Mouse (Mus musculus): ENCODE measurements around the gene Clec2g. TPM values are rescaled to one million over a fixed set of nuclear protein-coding genes. Genes with fewer than 3 reads are reported as not detected.
"Not testable (repeated sequence)": the region's sequence is repeated elsewhere in the genome, so short reads cannot be mapped to it uniquely, and the experiment has no call there.

Clec2g gene
- not detected in 2 replicates for polyA plus RNA-seq (2015; fragmentation: Nextera tagmentation; extraction: Ambion mirVana)

- not testable (repeated sequence) for H3K27ac ChIP-seq (ENCODE audit: low read length); DNase-seq (ENCODE audit: low spot score)
- whole genome bisulfite sequencing: 95% methylated on average over 4 of the region's 4 CpGs
Measured at GRCm38 (mm10) chr6:128934081-128934480, at the start of gene Clec2g. Gene Clec2g (plus strand): TSS chr6:128934381.

GRCm38 (mm10) chr6:128887091-128887790 lies 46.9 kb upstream of the Clec2g start, which contains the start of gene Clec2i:
Gene Clec2i (plus strand): TSS chr6:128887588.
- H3K36me3 ChIP-seq (ENCODE audit: insufficient read depth, low read length); ATAC-seq; H3K9ac ChIP-seq (replicated peaks; ENCODE audit: low read depth); H3K27ac ChIP-seq (ENCODE audit: low read length); DNase-seq (ENCODE audit: low spot score); H3K9me3 ChIP-seq (ENCODE audit: low read length); H3K4me2 ChIP-seq (replicated peaks; ENCODE audit: low read depth, low read length); H3K4me3 ChIP-seq (ENCODE audit: low read depth, low read length); H3K4me1 ChIP-seq (ENCODE audit: insufficient read depth, low read depth, low read length); H3K27me3 ChIP-seq (replicated peaks; ENCODE audit: insufficient read depth, low read length): not testable (repeated sequence)
- WGBS: 89% methylated on average over 6 of the region's 6 CpGs

More at GRCm38 (mm10) chr6:128934081-128934480, at the start of gene Clec2g:
- H3K27me3 ChIP-seq (replicated peaks; ENCODE audit: insufficient read depth, low read length); H3K4me1 ChIP-seq (ENCODE audit: insufficient read depth, low read depth, low read length); H3K4me3 ChIP-seq (ENCODE audit: low read depth, low read length); H3K9me3 ChIP-seq (ENCODE audit: low read length); H3K9ac ChIP-seq (replicated peaks; ENCODE audit: low read depth); H3K36me3 ChIP-seq (ENCODE audit: insufficient read depth, low read length); ATAC-seq; H3K4me2 ChIP-seq (replicated peaks; ENCODE audit: low read depth, low read length): not testable (repeated sequence)

GRCm38 (mm10) chr6:128888834-128889233 lies 45.3 kb upstream of the Clec2g start:
- no peak overlapping the region for H3K4me2 ChIP-seq (replicated peaks; ENCODE audit: low read depth, low read length)
- TF ChIP-seq CTCF (IDR thresholded peaks at IDR 0.05) (no peak), EP300 (IDR thresholded peaks at IDR 0.05) (no peak)
- H3K4me1 ChIP-seq (ENCODE audit: insufficient read depth, low read depth, low read length): no peaks in the 10 kb centered on the region
- H3K9me3 ChIP-seq (ENCODE audit: low read length): no peaks in the 10 kb centered on the region
- DNase-seq (ENCODE audit: low spot score): peak; percentile 19
- 73% methylated on average over 5 of the region's 5 CpGs for WGBS
- no peak overlapping the region for H3K27ac ChIP-seq (ENCODE audit: low read length)
- H3K27me3 ChIP-seq (replicated peaks; ENCODE audit: insufficient read depth, low read length): no peaks in the 10 kb centered on the region
- ATAC-seq: no peak
- H3K9ac ChIP-seq (replicated peaks; ENCODE audit: low read depth): no peak overlapping the region
- H3K4me3 ChIP-seq (ENCODE audit: low read depth, low read length): no peak overlapping the region
- no peaks in the 10 kb centered on the region for H3K36me3 ChIP-seq (ENCODE audit: insufficient read depth, low read length)

GRCm38 (mm10) chr6:128890948-128891355 lies 43.2 kb upstream of the Clec2g start, which contains the start of gene BC035044:
Gene BC035044 (minus strand): TSS chr6:128891126.
- TF ChIP-seq CTCF (IDR thresholded peaks at IDR 0.05) (no peak), EP300 (IDR thresholded peaks at IDR 0.05) (no peak)
- Histone ChIP-seq H3K4me3 (ENCODE audit: low read depth, low read length) (no peak within 1 kb of the TSS), H3K9me3 (ENCODE audit: low read length) (no peaks in the 10 kb centered on the region), H3K4me1 (ENCODE audit: insufficient read depth, low read depth, low read length) (no peaks in the 10 kb centered on the region), H3K27ac (ENCODE audit: low read length) (no peak within 1 kb of the TSS), H3K36me3 (ENCODE audit: insufficient read depth, low read length) (no peaks in the 10 kb centered on the region), H3K27me3 (replicated peaks; ENCODE audit: insufficient read depth, low read length) (no peaks in the 10 kb centered on the region), H3K9ac (replicated peaks; ENCODE audit: low read depth) (no peak within 1 kb of the TSS), H3K4me2 (replicated peaks; ENCODE audit: low read depth, low read length) (no peak within 1 kb of the TSS)
- ATAC-seq (no peak), DNase-seq (ENCODE audit: low spot score) (no peak)
- 66% methylated on average over 2 of the region's 2 CpGs for WGBS

- DNase-seq (ENCODE audit: low spot score) (no peak), ATAC-seq (no peak)
- Histone ChIP-seq H3K4me1 (ENCODE audit: insufficient read depth, low read depth, low read length) (no peaks in the 10 kb centered on the region), H3K4me2 (replicated peaks; ENCODE audit: low read depth, low read length) (no peak overlapping the region), H3K9ac (replicated peaks; ENCODE audit: low read depth) (no peak overlapping the region), H3K27ac (ENCODE audit: low read length) (no peak overlapping the region), H3K9me3 (ENCODE audit: low read length) (no peaks in the 10 kb centered on the region), H3K36me3 (ENCODE audit: insufficient read depth, low read length) (no peaks in the 10 kb centered on the region), H3K27me3 (replicated peaks; ENCODE audit: insufficient read depth, low read length) (no peaks in the 10 kb centered on the region), H3K4me3 (ENCODE audit: low read depth, low read length) (no peak overlapping the region)
- no peak for TF ChIP-seq CTCF (IDR thresholded peaks at IDR 0.05)
- TF ChIP-seq EP300 (IDR thresholded peaks at IDR 0.05): no peak
- WGBS: 42% methylated on average over 3 of the region's 3 CpGs
Measured at GRCm38 (mm10) chr6:128895404-128896001, 38.7 kb upstream of the Clec2g start.

- TF ChIP-seq CTCF (IDR thresholded peaks at IDR 0.05): peak; percentile 41
- TF ChIP-seq EP300 (IDR thresholded peaks at IDR 0.05): no peak
- H3K27me3 ChIP-seq (replicated peaks; ENCODE audit: insufficient read depth, low read length): no peaks in the 10 kb centered on the region
- no peaks in the 10 kb centered on the region for H3K36me3 ChIP-seq (ENCODE audit: insufficient read depth, low read length)
- no peak overlapping the region for H3K4me2 ChIP-seq (replicated peaks; ENCODE audit: low read depth, low read length)
- H3K4me1 ChIP-seq (ENCODE audit: insufficient read depth, low read depth, low read length): no peaks in the 10 kb centered on the region
- H3K9me3 ChIP-seq (ENCODE audit: low read length): no peaks in the 10 kb centered on the region
- 81% methylated on average over 2 of the region's 2 CpGs for WGBS
- no peak overlapping the region for H3K9ac ChIP-seq (replicated peaks; ENCODE audit: low read depth)
- no peak overlapping the region for H3K27ac ChIP-seq (ENCODE audit: low read length)
- DNase-seq (ENCODE audit: low spot score): no peak
- no peak overlapping the region for H3K4me3 ChIP-seq (ENCODE audit: low read depth, low read length)
- ATAC-seq: no peak
Measured at GRCm38 (mm10) chr6:128900044-128900443, 34.1 kb upstream of the Clec2g start.

GRCm38 (mm10) chr6:128900796-128901552 lies 33.2 kb upstream of the Clec2g start:
- WGBS: 78% methylated on average over 5 of the region's 6 CpGs
- H3K9me3 ChIP-seq (ENCODE audit: low read length); ATAC-seq: not testable (repeated sequence)

More at GRCm38 (mm10) chr6:128900796-128901552, 33.2 kb upstream of the Clec2g start:
- H3K27ac ChIP-seq (ENCODE audit: low read length); H3K36me3 ChIP-seq (ENCODE audit: insufficient read depth, low read length); DNase-seq (ENCODE audit: low spot score); H3K4me3 ChIP-seq (ENCODE audit: low read depth, low read length); H3K4me2 ChIP-seq (replicated peaks; ENCODE audit: low read depth, low read length); H3K9ac ChIP-seq (replicated peaks; ENCODE audit: low read depth); H3K4me1 ChIP-seq (ENCODE audit: insufficient read depth, low read depth, low read length); H3K27me3 ChIP-seq (replicated peaks; ENCODE audit: insufficient read depth, low read length): not testable (repeated sequence)

Measured in lung, postnatal 0 days (tissue).